Mouse (Mus musculus): ENCODE results near the gene Casp9.

DNA sequence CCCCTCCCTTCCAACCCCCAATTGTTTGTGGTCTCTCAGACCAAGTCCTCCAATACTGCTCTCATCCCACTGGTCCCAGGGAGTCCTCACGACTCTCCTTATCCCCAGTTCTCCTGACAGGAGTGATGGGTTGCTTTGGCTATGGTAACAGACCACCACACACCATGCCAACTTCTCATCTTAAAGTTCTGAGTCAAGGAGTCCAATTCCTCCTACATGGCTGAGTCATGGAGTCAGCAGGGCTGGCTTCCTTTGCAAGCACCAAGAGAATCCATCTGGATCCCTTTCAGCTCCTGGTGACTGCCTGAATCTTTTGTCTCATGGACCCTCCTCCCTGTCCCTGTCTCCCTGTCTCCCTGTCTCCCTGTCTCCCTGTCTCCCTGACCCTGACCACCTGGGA lies 40.5 kb downstream of the Casp9 start:
- TF ChIP-seq POLR2A (IDR thresholded peaks at IDR 0.05; ENCODE audit: borderline replicate concordance, low read depth, low read length) (no peak), CTCF (IDR thresholded peaks at IDR 0.05; ENCODE audit: low read depth, low read length) (no peak)
